Mouse (Mus musculus): ENCODE results near the gene Map4k3.

DNA sequence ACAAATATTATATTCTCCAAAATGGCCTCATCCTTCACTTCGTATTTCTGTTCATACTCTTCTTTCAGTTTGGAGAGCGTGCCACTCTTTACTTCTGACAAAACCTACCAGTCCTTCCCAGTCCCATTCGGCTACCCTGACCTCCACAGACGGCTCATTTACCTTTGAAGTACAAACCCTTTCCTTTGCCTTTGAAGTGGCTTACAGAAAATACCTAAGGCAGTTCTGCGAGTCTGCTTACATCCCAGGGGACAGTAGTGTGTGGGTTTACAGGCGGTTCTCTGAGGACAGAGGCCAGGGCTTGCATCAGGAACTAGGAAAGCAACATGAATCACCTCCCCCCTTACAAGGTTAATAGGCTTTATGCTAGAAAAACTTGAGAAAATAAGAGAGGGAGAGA is 75.5 kb downstream of the Map4k3 start:
- TF ChIP-seq CTCF (IDR thresholded peaks at IDR 0.05; ENCODE audit: extremely low read depth, insufficient read depth, low read length) (no peak), POLR2A (IDR thresholded peaks at IDR 0.05; ENCODE audit: extremely low read depth, insufficient read depth, low read length) (no peak)

All from cortical plate, adult 2 months (tissue).